In the genomic region with DNA sequence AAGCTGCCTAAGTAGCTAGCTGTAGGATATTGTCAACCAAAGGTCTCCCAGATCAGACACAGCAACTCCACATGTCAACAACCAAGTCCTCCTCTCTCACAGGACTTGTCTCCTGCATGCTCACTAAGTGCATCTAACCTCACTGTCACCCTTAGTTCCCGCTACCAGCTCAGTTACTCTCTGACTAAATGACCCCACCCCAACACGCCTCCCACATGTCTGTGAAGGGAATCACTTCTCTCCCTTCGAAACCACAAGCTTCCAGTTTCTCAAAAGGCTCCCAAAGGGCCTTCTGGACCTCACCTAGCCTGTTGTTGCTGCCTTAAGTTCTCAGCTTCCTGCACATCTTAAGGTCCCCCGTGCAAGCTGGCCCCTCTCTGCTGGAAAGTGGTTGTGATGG, we compare ENCODE assay signal across 18 mouse cellular contexts. TPM values are rescaled to one million over a fixed set of nuclear protein-coding genes. Genes with fewer than 3 reads are reported as not detected.
DNase-seq lines count a peak whose midpoint lies in the region; ATAC-seq and TF ChIP-seq lines count a peak whose summit lies in the region.
"Had no signal": no experiment of that assay in that cellular context is flagged by ENCODE, and none has a peak within 500 bp of the region (broad histone marks: within the 10 kb centered on the region; RNA-seq: fewer than 3 reads in every experiment).

No protein-coding gene starts in this region.

- peak overlapping the region; percentile 77 for H3K4me2 ChIP-seq in liver, embryonic 13.5 days
- peak overlapping the region; percentile 57 for H3K4me2 ChIP-seq in myocyte (ENCODE audit: low read depth)
- H3K4me2 ChIP-seq: neural tube, embryonic 15.5 days had no signal

- no peak overlapping the region for H3K4me3 ChIP-seq in kidney, adult 2 months (ENCODE audit: insufficient read depth, low read depth, low read length)
- peak overlapping the region; percentile 49 for H3K4me3 ChIP-seq in erythroblast, embryonic 14.5 days (replicated peaks)
- peak overlapping the region; percentile 39 for H3K4me3 ChIP-seq in liver, embryonic 13.5 days (replicated peaks)
- no peak overlapping the region for H3K4me3 ChIP-seq in myocyte
- H3K4me3 ChIP-seq in thymus, adult 2 months (ENCODE audit: control insufficient read depth, insufficient read depth, low read length), result no peak overlapping the region
- H3K4me3 ChIP-seq: neural tube, embryonic 15.5 days had no signal

- 0 out of 2 replicates have a peak overlapping the region, but pooled peaks have one; percentile 48 for H3K27ac ChIP-seq in kidney, adult 2 months (ENCODE audit: insufficient read depth, low read depth, low read length)
- peak overlapping the region; percentile 99 for H3K27ac ChIP-seq in liver, embryonic 13.5 days
- no peak overlapping the region for H3K27ac ChIP-seq in thymus, adult 2 months (ENCODE audit: control insufficient read depth, insufficient read depth, low read length)
- H3K27ac ChIP-seq: neural tube, embryonic 15.5 days had no signal

- no peak for TF ChIP-seq POLR2A in kidney, adult 2 months (IDR thresholded peaks at IDR 0.05; ENCODE audit: low read depth, low read length)
- no peak for TF ChIP-seq POLR2A in myocyte (IDR thresholded peaks at IDR 0.05; ENCODE audit: insufficient read length, low read depth)
- no peak for TF ChIP-seq POLR2A in thymus, adult 2 months (IDR thresholded peaks at IDR 0.05; ENCODE audit: control insufficient read depth, extremely low read depth, insufficient read depth, low read length, poor library complexity)

- ATAC-seq in liver, embryonic 13.5 days (ENCODE audit: low read depth), result peak; percentile 14; the same call in 1 of the 2 replicates
- ATAC-seq in frontal cortex, adult (ENCODE audit: low TSS enrichment), result no peak
- ATAC-seq: forebrain, postnatal 0 days; Patski had no signal

- TF ChIP-seq CTCF in kidney, adult 2 months (conservative IDR thresholded peaks at IDR 0.05; ENCODE audit: insufficient read depth, insufficient read length, low read depth, low read length), result no peak
- no peak for TF ChIP-seq CTCF in thymus, adult 2 months (IDR thresholded peaks at IDR 0.05; ENCODE audit: borderline replicate concordance, control insufficient read depth, extremely low read depth, insufficient read depth, low read length, poor library complexity)

- no peaks in the 10 kb centered on the region for H3K36me3 ChIP-seq in kidney, adult 2 months (ENCODE audit: control insufficient read depth, insufficient read depth, low read length)
- peaks cover 8% of the 10 kb centered on the region; the same call in 1 of the 2 replicates for H3K36me3 ChIP-seq in erythroblast, embryonic 14.5 days (ENCODE audit: control insufficient read depth)
- H3K36me3 ChIP-seq in liver, embryonic 13.5 days, result no peaks in the 10 kb centered on the region
- H3K36me3 ChIP-seq in myocyte (ENCODE audit: control insufficient read depth, insufficient read depth), result no peaks in the 10 kb centered on the region
- H3K36me3 ChIP-seq in thymus, adult 2 months (ENCODE audit: control insufficient read depth, insufficient read depth, low read length), result no peaks in the 10 kb centered on the region
- H3K36me3 ChIP-seq: neural tube, embryonic 15.5 days had no signal

- H3K9me3 ChIP-seq in erythroblast, embryonic 14.5 days (ENCODE audit: control insufficient read depth, low read length), result no peaks in the 10 kb centered on the region
- no peaks in the 10 kb centered on the region for H3K9me3 ChIP-seq in liver, embryonic 13.5 days (replicated peaks)
- H3K9me3 ChIP-seq: neural tube, embryonic 15.5 days had no signal

- H3ac ChIP-seq in myocyte (ENCODE audit: control insufficient read depth, insufficient read length), result no peak overlapping the region

- H3K79me2 ChIP-seq in myocyte (ENCODE audit: control insufficient read depth, insufficient read depth), result no peaks in the 10 kb centered on the region

- H3K4me1 ChIP-seq in kidney, adult 2 months (ENCODE audit: control insufficient read depth, insufficient read depth, low read length), result peaks cover 2% of the 10 kb centered on the region; the same call in 1 of the 2 replicates
- H3K4me1 ChIP-seq in erythroblast, embryonic 14.5 days (ENCODE audit: control insufficient read depth), result peaks cover 94% of the 10 kb centered on the region
- H3K4me1 ChIP-seq in liver, embryonic 13.5 days (replicated peaks), result peaks cover 85% of the 10 kb centered on the region
- H3K4me1 ChIP-seq in thymus, adult 2 months (replicated peaks; ENCODE audit: control insufficient read depth, insufficient read depth, low read length), result 0 out of 2 replicates have a peak, but pooled peaks cover 3% of the 10 kb centered on the region

- no peaks in the 10 kb centered on the region for H3K27me3 ChIP-seq in kidney, adult 2 months (replicated peaks; ENCODE audit: control insufficient read depth, insufficient read depth, low read length)
- peaks cover 4% of the 10 kb centered on the region; the same call in 1 of the 2 replicates for H3K27me3 ChIP-seq in erythroblast, embryonic 14.5 days (ENCODE audit: control insufficient read depth)
- H3K27me3 ChIP-seq in liver, embryonic 13.5 days, result no peaks in the 10 kb centered on the region
- no peaks in the 10 kb centered on the region for H3K27me3 ChIP-seq in myocyte (ENCODE audit: control insufficient read depth, insufficient read depth, insufficient read length)
- no peaks in the 10 kb centered on the region for H3K27me3 ChIP-seq in thymus, adult 2 months (ENCODE audit: control insufficient read depth, insufficient read depth, low read length)
- H3K27me3 ChIP-seq: neural tube, embryonic 15.5 days; Patski had no signal

- peak overlapping the region; percentile 73 for H3K9ac ChIP-seq in liver, embryonic 13.5 days
- H3K9ac ChIP-seq: forebrain, postnatal 0 days; neural tube, embryonic 15.5 days had no signal

- DNase-seq in kidney, adult 2 months, result no peak
- DNase-seq in kidney, adult 9 months, result no peak
- no peak for DNase-seq in liver, embryonic 13.5 days
- no peak for DNase-seq in urinary bladder, postnatal 10 days (ENCODE audit: low spot score)
- no peak for DNase-seq in thymus, adult 2 months
- DNase-seq: cerebellum, adult 9-11 months; forebrain, postnatal 0 days; heart, postnatal 4 days; kidney, adult 11 months; kidney, postnatal 4 days; lung, adult 2 months; midbrain, embryonic 14.5 days; thymus, adult 18-20 months had no signal

- 87% methylated on average over 4 of the region's 4 CpGs for WGBS in kidney, adult 2 months
- WGBS in liver, embryonic 13.5 days (ENCODE audit: insufficient replicate concordance), result 34% methylated on average over 4 of the region's 4 CpGs
- WGBS in thymus, adult 2 months, result 71% methylated on average over 4 of the region's 4 CpGs

TF ChIP-seq in myocyte, 11 proteins besides CTCF, POLR2A, EP300 and RAD21:
- TF ChIP-seq POLR2AphosphoS2 (IDR thresholded peaks at IDR 0.05; ENCODE audit: insufficient read length, low read depth) (no peak), CEBPB (IDR thresholded peaks at IDR 0.05; ENCODE audit: insufficient read depth, poor library complexity, severe bottlenecking) (no peak), E2F4 (IDR thresholded peaks at IDR 0.05; ENCODE audit: insufficient read depth) (no peak), TCF3 (IDR thresholded peaks at IDR 0.05; ENCODE audit: insufficient read length, low read depth) (no peak), USF1 (IDR thresholded peaks at IDR 0.05; ENCODE audit: low read depth) (no peak), SRF (IDR thresholded peaks at IDR 0.05; ENCODE audit: control insufficient read depth, insufficient read length, low read depth) (no peak)

RNA-seq across cellular contexts. Expression of gene Hipk2, which starts 25.2 kb away (rescaled TPM):
- polyA plus RNA-seq in kidney, adult 2 months (2012; rRNA removed), result 46.4 and 50.8 TPM in 2 replicates
- polyA plus RNA-seq in erythroblast, embryonic 14.5 days (2012), result 16.6 and 18.6 TPM in 2 replicates
- polyA plus RNA-seq in liver, embryonic 13.5 days (2015; fragmentation: Nextera tagmentation; extraction: Ambion mirVana), result 20.1 and 20.4 TPM in 2 replicates
- 11.3 TPM for polyA plus RNA-seq in myocyte (2012; fragmentation: generic; extraction: Trizol)
- polyA plus RNA-seq in thymus, adult 2 months (2012; rRNA removed), result 16.9 and 19.8 TPM in 2 replicates

RNA-seq across cellular contexts. Expression of gene Tbxas1, which starts 25.9 kb away (rescaled TPM):
- polyA plus RNA-seq in kidney, adult 2 months (2012; rRNA removed), result 19.5 and 21.5 TPM in 2 replicates
- 0.18 and 0.19 TPM in 2 replicates for polyA plus RNA-seq in erythroblast, embryonic 14.5 days (2012)
- polyA plus RNA-seq in liver, embryonic 13.5 days (2015; fragmentation: Nextera tagmentation; extraction: Ambion mirVana), result 11.4 and 12.2 TPM in 2 replicates
- not detected for polyA plus RNA-seq in myocyte (2012; fragmentation: generic; extraction: Trizol)
- polyA plus RNA-seq in thymus, adult 2 months (2012; rRNA removed), result 4.7 and 6.0 TPM in 2 replicates

Comparison
In these comparisons a context has a peak if more than half of its experiments do, and no peak if none do; other contexts are left out.
1. H3K4me3 ChIP-seq: peak in erythroblast, embryonic 14.5 days (single experiment) and liver, embryonic 13.5 days (single experiment); none in kidney, adult 2 months (single experiment), myocyte (single experiment) and thymus, adult 2 months (single experiment).